Mouse (Mus musculus): Measurements from ENCODE around the gene Cebpzos.

DNA sequence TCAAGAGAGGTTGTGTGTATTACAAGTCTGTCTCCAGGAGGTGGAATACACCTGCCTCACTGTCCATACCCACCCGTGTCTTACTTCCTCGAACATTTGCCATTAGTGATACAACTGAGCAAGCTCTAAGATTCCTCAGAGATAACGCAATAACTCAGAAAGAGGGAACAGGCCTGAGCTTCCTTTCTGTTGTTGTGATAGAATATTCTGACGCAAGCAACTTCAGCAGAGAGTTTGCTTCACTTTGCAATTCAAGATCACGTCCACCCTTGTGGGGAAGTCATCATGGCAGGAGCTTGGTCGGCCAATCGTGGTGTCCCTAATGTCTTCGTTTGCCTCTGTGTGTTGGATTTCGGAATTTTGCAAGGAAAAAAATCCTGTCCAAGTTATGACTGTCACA lies 25.3 kb upstream of the Cebpzos start:
- no peak for TF ChIP-seq CTCF (IDR thresholded peaks at IDR 0.05)
- no peak for TF ChIP-seq EP300 (IDR thresholded peaks at IDR 0.05)

All from lung, postnatal 0 days (tissue).